Mouse (Mus musculus) heart, postnatal 0 days (tissue): Measurements from ENCODE around the gene Zfp652. TPM values are rescaled to one million over a fixed set of nuclear protein-coding genes. Genes with fewer than 3 reads are reported as not detected.

ENCODE experiments used
- ATAC-seq: fragments of 200-750 bp; cut with Nextera tagmentation; 2 replicates; pipeline ENCODE4 v1.8.0; 2017; ENCODE audit warnings: low read depth, moderate number of reproducible peaks, moderate library complexity; ENCODE audit not compliant: insufficient read depth
- DNase-seq: peaks from one replicate; pipeline ENCODE4 v3.0.0-alpha.2; 2016; ENCODE audit warnings: low spot score
- H3K27ac ChIP-seq: fragments of 300-500 bp; sonication (generic); 2 replicates; pipeline ENCODE4 v1.5.1; 2014; ENCODE audit warnings: low read depth, mild to moderate bottlenecking
- H3K27me3 ChIP-seq: fragments of 300-500 bp; sonication (generic); 2 replicates; pipeline ENCODE4 v1.6.1; 2014; ENCODE audit warnings: low read length, mixed read lengths; ENCODE audit not compliant: control insufficient read depth, insufficient read depth
- H3K36me3 ChIP-seq: fragments of 300-500 bp; sonication (generic); replicated peaks from 2 replicates; pipeline ENCODE4 v1.6.1; 2014; ENCODE audit warnings: low read length, mixed read lengths; ENCODE audit not compliant: control insufficient read depth, insufficient read depth
- H3K4me1 ChIP-seq: fragments of 300-500 bp; sonication (generic); 2 replicates; pipeline ENCODE4 v1.6.1; 2014; ENCODE audit warnings: antibody characterized with exemption; ENCODE audit not compliant: control insufficient read depth, insufficient read depth
- H3K4me2 ChIP-seq: fragments of 300-500 bp; sonication (generic); 2 replicates; pipeline ENCODE4 v1.6.1; 2014; ENCODE audit warnings: low read depth, mild to moderate bottlenecking, low read length, moderate library complexity
- H3K4me3 ChIP-seq: fragments of 300-500 bp; sonication (generic); 2 replicates; pipeline ENCODE4 v1.5.1; 2014; ENCODE audit warnings: low read depth, low read length
- H3K9ac ChIP-seq: fragments of 300-500 bp; sonication (generic); replicated peaks from 2 replicates; pipeline ENCODE4 v1.6.1; 2014; ENCODE audit warnings: low read depth, low read length, mixed read lengths
- H3K9me3 ChIP-seq: fragments of 300-500 bp; sonication (generic); replicated peaks from 2 replicates; pipeline ENCODE4 v1.6.1; 2016; ENCODE audit warnings: low read length; ENCODE audit not compliant: control insufficient read depth
- CTCF ChIP-seq: IDR thresholded peaks from 2 replicates; pipeline ENCODE4 v1.5.1; 2016; ENCODE audit warnings: antibody characterized with exemption, control low read depth, low read depth
- EP300 ChIP-seq: IDR thresholded peaks from 2 replicates; pipeline ENCODE4 v1.6.1; 2016; ENCODE audit warnings: antibody characterized with exemption, low read depth
- WGBS: fragments of 180-500 bp; shearing (Covaris S2); extraction: QIAGEN DNeasy Blood & Tissue Kit; methylation state at CpG from one replicate; pipeline ENCODE4 v1.1.7; 2014; 5-methylcytosine and 5-hydroxymethylcytosine counted together
- polyA plus RNA-seq: library from polyadenylated mRNA; unstranded; fragments of >200 nt; fragmentation: Nextera tagmentation; extraction: Ambion mirVana; gene quantifications from 2 replicates; pipeline ENCODE4 v1.2.1, GENCODE M21; 2015
- total RNA-seq: library from RNA; depleted of rRNA; stranded (reverse); fragments of >200 nt; gene quantifications from 2 replicates; pipeline ENCODE4 v1.2.3, GENCODE M21; 2014; ENCODE audit warnings: low replicate concordance

Gene Zfp652
- total and polyA plus RNA-seq, 2 experiments from 2014 or later, result 9.9 to 13.6 TPM

GRCm38 (mm10) chr11:95792950-95793509 is 80.6 kb downstream of the Zfp652 start:
- H3K9ac ChIP-seq, result no peak overlapping the region
- H3K27ac ChIP-seq, result no peak overlapping the region
- H3K9me3 ChIP-seq, result no peaks in the 10 kb centered on the region
- DNase-seq (no peak), ATAC-seq (no peak)
- no peaks in the 10 kb centered on the region for H3K36me3 ChIP-seq
- 57% methylated on average over 8 of the region's 8 CpGs for WGBS
- H3K27me3 ChIP-seq, result peaks cover 11% of the 10 kb centered on the region; the same call in 1 of the 2 replicates
- no peak overlapping the region for H3K4me3 ChIP-seq
- H3K4me2 ChIP-seq, result no peak overlapping the region
- peaks cover 26% of the 10 kb centered on the region for H3K4me1 ChIP-seq
- TF ChIP-seq EP300 (no peak), CTCF (no peak)

- whole genome bisulfite sequencing, result 38% methylated on average over 5 of the region's 5 CpGs
- H3K4me1 ChIP-seq, result peaks cover 26% of the 10 kb centered on the region
Observed at GRCm38 (mm10) chr11:95794201-95794600, 81.7 kb downstream of the Zfp652 start.

GRCm38 (mm10) chr11:95795582-95795981 is 83.1 kb downstream of the Zfp652 start:
- ATAC-seq (peak; percentile 52; the same call in 1 of the 2 replicates), DNase-seq (no peak)
- Histone ChIP-seq H3K4me3 (no peak overlapping the region), H3K9me3 (no peaks in the 10 kb centered on the region), H3K9ac (no peak overlapping the region), H3K36me3 (no peaks in the 10 kb centered on the region), H3K4me1 (peaks cover 26% of the 10 kb centered on the region), H3K4me2 (no peak overlapping the region), H3K27ac (peak overlapping the region; percentile 51; the same call in 1 of the 2 replicates), H3K27me3 (peaks cover 11% of the 10 kb centered on the region; the same call in 1 of the 2 replicates)
- 31% methylated on average over 5 of the region's 5 CpGs for WGBS
- TF ChIP-seq EP300 (no peak), CTCF (no peak)

More at GRCm38 (mm10) chr11:95794201-95794600, 81.7 kb downstream of the Zfp652 start:
- no peaks in the 10 kb centered on the region for H3K36me3 ChIP-seq
- peaks cover 11% of the 10 kb centered on the region; the same call in 1 of the 2 replicates for H3K27me3 ChIP-seq
- no peak overlapping the region for H3K4me3 ChIP-seq
- no peak overlapping the region for H3K9ac ChIP-seq
- TF ChIP-seq EP300, result no peak
- no peak for TF ChIP-seq CTCF
- 0 out of 2 replicates have a peak overlapping the region, but pooled peaks have one; percentile 4 for H3K27ac ChIP-seq
- DNase-seq (no peak), ATAC-seq (no peak)
- no peak overlapping the region for H3K4me2 ChIP-seq
- no peaks in the 10 kb centered on the region for H3K9me3 ChIP-seq

- 82% methylated on average over 5 of the region's 5 CpGs for WGBS
- TF ChIP-seq EP300, result no peak
- no peak for TF ChIP-seq CTCF
- Histone ChIP-seq H3K4me3 (no peak overlapping the region), H3K4me1 (peaks cover 9% of the 10 kb centered on the region), H3K4me2 (no peak overlapping the region), H3K36me3 (no peaks in the 10 kb centered on the region), H3K27me3 (no peaks in the 10 kb centered on the region), H3K27ac (no peak overlapping the region), H3K9ac (no peak overlapping the region), H3K9me3 (no peaks in the 10 kb centered on the region)
- DNase-seq (no peak), ATAC-seq (no peak)
Observed at GRCm38 (mm10) chr11:95805010-95805409, 92.5 kb downstream of the Zfp652 start.

GRCm38 (mm10) chr11:95805527-95805926 is 93.1 kb downstream of the Zfp652 start:
- H3K27me3 ChIP-seq, result no peaks in the 10 kb centered on the region
- peak overlapping the region; percentile 15; the same call in 1 of the 2 replicates for H3K27ac ChIP-seq
- DNase-seq (peak; percentile 57), ATAC-seq (peak; percentile 69)
- peaks cover 9% of the 10 kb centered on the region for H3K4me1 ChIP-seq
- WGBS, result 12% methylated on average over 3 of the region's 3 CpGs
- H3K36me3 ChIP-seq, result no peaks in the 10 kb centered on the region
- no peaks in the 10 kb centered on the region for H3K9me3 ChIP-seq
- no peak overlapping the region for H3K4me2 ChIP-seq
- H3K4me3 ChIP-seq, result no peak overlapping the region
- H3K9ac ChIP-seq, result no peak overlapping the region
- TF ChIP-seq EP300 (no peak), CTCF (no peak)

GRCm38 (mm10) chr11:95807884-95808283 is 95.4 kb downstream of the Zfp652 start:
- no peak overlapping the region for H3K4me3 ChIP-seq
- DNase-seq (no peak), ATAC-seq (no peak)
- no peak overlapping the region for H3K27ac ChIP-seq
- no peak overlapping the region for H3K4me2 ChIP-seq
- no peaks in the 10 kb centered on the region for H3K36me3 ChIP-seq
- no peak overlapping the region for H3K9ac ChIP-seq
- no peaks in the 10 kb centered on the region for H3K9me3 ChIP-seq
- peaks cover 9% of the 10 kb centered on the region for H3K4me1 ChIP-seq
- H3K27me3 ChIP-seq, result no peaks in the 10 kb centered on the region
- TF ChIP-seq EP300, result no peak
- no peak for TF ChIP-seq CTCF
- WGBS, result 97% methylated on average over 5 of the region's 5 CpGs
